Mouse (Mus musculus): ENCODE measurements at regions not wholly inside any gene's neighbourhood (a gene's known extent, or its start where the extent isn't known, plus 50 kb on each side); places are given as distances from the start of the nearest gene placed in this dataset.
A peak's percentile ranks its signal among the peaks of the same experiment; 100 is the strongest.

- Histone ChIP-seq H3K27me3 (ENCODE audit: insufficient read depth, low read length) (no peaks in the 10 kb centered on the region; the same call in 1 of the 2 replicates), H3K4me2 (ENCODE audit: low read depth, low read length, poor library complexity, severe bottlenecking) (no peak overlapping the region), H3K27ac (ENCODE audit: low read depth, low read length) (no peak overlapping the region), H3K4me3 (ENCODE audit: low read depth, low read length) (no peak overlapping the region), H3K9me3 (ENCODE audit: low read length) (no peaks in the 10 kb centered on the region), H3K4me1 (ENCODE audit: insufficient read depth, low read length) (no peaks in the 10 kb centered on the region), H3K9ac (replicated peaks; ENCODE audit: low read length, poor library complexity, severe bottlenecking) (no peak overlapping the region), H3K36me3 (ENCODE audit: insufficient read depth, low read length) (no peaks in the 10 kb centered on the region)
- TF ChIP-seq CTCF (IDR thresholded peaks at IDR 0.05): no peak
- ATAC-seq (ENCODE audit: low FRiP score) (no peak), DNase-seq (ENCODE audit: low spot score) (peak; percentile 28)
- 58% methylated on average over 6 of the region's 6 CpGs for whole genome bisulfite sequencing
These were observed 146.0 kb upstream of the 1600014C23Rik start for GRCm38 (mm10) chr17:45879478-45880250.

DNA sequence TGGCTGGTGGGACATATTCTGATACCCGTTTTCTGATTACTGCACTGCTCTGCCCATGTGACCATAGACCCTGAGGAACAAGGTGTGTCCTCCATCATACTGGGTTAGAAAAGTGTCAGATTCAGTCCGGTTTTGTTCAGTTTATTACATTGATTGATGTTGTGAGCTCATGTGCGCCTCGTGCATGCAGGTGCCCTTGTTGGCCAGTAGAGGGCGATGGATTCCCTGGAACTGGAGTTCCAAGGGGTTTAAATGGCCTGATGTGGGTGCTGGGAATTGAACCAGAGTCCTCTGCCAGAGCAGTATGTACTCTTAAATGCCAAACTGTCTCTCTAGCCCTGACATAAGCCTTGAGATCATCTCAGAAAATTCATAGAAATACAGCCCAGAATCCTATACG lies 144.8 kb upstream of the 1600014C23Rik start:
- Histone ChIP-seq H3K36me3 (ENCODE audit: insufficient read depth, low read length) (no peaks in the 10 kb centered on the region), H3K9me3 (ENCODE audit: low read length) (no peaks in the 10 kb centered on the region), H3K27ac (ENCODE audit: low read depth, low read length) (no peak overlapping the region), H3K4me3 (ENCODE audit: low read depth, low read length) (no peak overlapping the region), H3K27me3 (ENCODE audit: insufficient read depth, low read length) (no peaks in the 10 kb centered on the region; the same call in 1 of the 2 replicates), H3K4me1 (ENCODE audit: insufficient read depth, low read length) (peaks cover 9% of the 10 kb centered on the region; the same call in 1 of the 2 replicates), H3K4me2 (ENCODE audit: low read depth, low read length, poor library complexity, severe bottlenecking) (no peak overlapping the region), H3K9ac (replicated peaks; ENCODE audit: low read length, poor library complexity, severe bottlenecking) (no peak overlapping the region)
- ATAC-seq (ENCODE audit: low FRiP score) (no peak), DNase-seq (ENCODE audit: low spot score) (no peak)
- 88% methylated on average over 6 of the region's 6 CpGs for WGBS
- TF ChIP-seq CTCF (IDR thresholded peaks at IDR 0.05): peak; percentile 42

GRCm38 (mm10) chr17:45875325-45875724 lies 141.7 kb upstream of the 1600014C23Rik start:
- TF ChIP-seq CTCF (IDR thresholded peaks at IDR 0.05): no peak
- ATAC-seq (ENCODE audit: low FRiP score) (no peak), DNase-seq (ENCODE audit: low spot score) (no peak)
- no peaks in the 10 kb centered on the region; the same call in 1 of the 2 replicates for H3K27me3 ChIP-seq (ENCODE audit: insufficient read depth, low read length)
- H3K9me3 ChIP-seq (ENCODE audit: low read length): no peaks in the 10 kb centered on the region
- 85% methylated on average over 8 of the region's 8 CpGs for WGBS
- no peak overlapping the region for H3K4me3 ChIP-seq (ENCODE audit: low read depth, low read length)
- no peak overlapping the region for H3K9ac ChIP-seq (replicated peaks; ENCODE audit: low read length, poor library complexity, severe bottlenecking)
- H3K36me3 ChIP-seq (ENCODE audit: insufficient read depth, low read length): no peaks in the 10 kb centered on the region
- H3K27ac ChIP-seq (ENCODE audit: low read depth, low read length): no peak overlapping the region
- peaks cover 10% of the 10 kb centered on the region; the same call in 1 of the 2 replicates for H3K4me1 ChIP-seq (ENCODE audit: insufficient read depth, low read length)
- no peak overlapping the region for H3K4me2 ChIP-seq (ENCODE audit: low read depth, low read length, poor library complexity, severe bottlenecking)

- Histone ChIP-seq H3K4me1 (ENCODE audit: insufficient read depth, low read length) (peaks cover 10% of the 10 kb centered on the region; the same call in 1 of the 2 replicates), H3K36me3 (ENCODE audit: insufficient read depth, low read length) (no peaks in the 10 kb centered on the region), H3K4me2 (ENCODE audit: low read depth, low read length, poor library complexity, severe bottlenecking) (0 out of 2 replicates have a peak overlapping the region, but pooled peaks have one; percentile 15), H3K27me3 (ENCODE audit: insufficient read depth, low read length) (no peaks in the 10 kb centered on the region; the same call in 1 of the 2 replicates), H3K9ac (replicated peaks; ENCODE audit: low read length, poor library complexity, severe bottlenecking) (no peak overlapping the region), H3K27ac (ENCODE audit: low read depth, low read length) (peak overlapping the region; percentile 38; the same call in 1 of the 2 replicates), H3K9me3 (ENCODE audit: low read length) (no peaks in the 10 kb centered on the region), H3K4me3 (ENCODE audit: low read depth, low read length) (no peak overlapping the region)
- WGBS: 20% methylated on average over 8 of the region's 8 CpGs
- TF ChIP-seq CTCF (IDR thresholded peaks at IDR 0.05): no peak
- 0 out of 2 replicates have a peak, but pooled peaks have one; percentile 9 for ATAC-seq (ENCODE audit: low FRiP score)
- no peak for DNase-seq (ENCODE audit: low spot score)
These were observed 140.4 kb upstream of the 1600014C23Rik start for GRCm38 (mm10) chr17:45873996-45874395.

- Histone ChIP-seq H3K4me1 (ENCODE audit: insufficient read depth, low read length) (peaks cover 10% of the 10 kb centered on the region; the same call in 1 of the 2 replicates), H3K4me3 (ENCODE audit: low read depth, low read length) (no peak overlapping the region), H3K4me2 (ENCODE audit: low read depth, low read length, poor library complexity, severe bottlenecking) (peak overlapping the region; percentile 15; the same call in 1 of the 2 replicates), H3K27me3 (ENCODE audit: insufficient read depth, low read length) (no peaks in the 10 kb centered on the region; the same call in 1 of the 2 replicates), H3K9me3 (ENCODE audit: low read length) (no peaks in the 10 kb centered on the region), H3K9ac (replicated peaks; ENCODE audit: low read length, poor library complexity, severe bottlenecking) (peak overlapping the region; percentile 37; the same call in 1 of the 2 replicates), H3K36me3 (ENCODE audit: insufficient read depth, low read length) (no peaks in the 10 kb centered on the region), H3K27ac (ENCODE audit: low read depth, low read length) (peak overlapping the region; percentile 38; the same call in 1 of the 2 replicates)
- 5% methylated on average over 21 of the region's 21 CpGs for WGBS
- ATAC-seq (ENCODE audit: low FRiP score) (peak; percentile 55), DNase-seq (ENCODE audit: low spot score) (peak; percentile 62)
- TF ChIP-seq CTCF (IDR thresholded peaks at IDR 0.05): no peak
These were observed 139.7 kb upstream of the 1600014C23Rik start for GRCm38 (mm10) chr17:45873200-45873955.

Data from midbrain, postnatal 0 days (tissue).